ENCODE assay signal across 21 mouse cellular contexts in genomic region chr3:67503878-67504277, GRCm38 (mm10). TPM values are rescaled to one million over a fixed set of nuclear protein-coding genes. Genes with fewer than 3 reads are reported as not detected.
DNase-seq lines count a peak whose midpoint lies in the region; ATAC-seq lines count a peak whose summit lies in the region.
"Had no signal": no experiment of that assay in that cellular context is flagged by ENCODE, and none has a peak within 500 bp of the region (broad histone marks: within the 10 kb centered on the region; RNA-seq: fewer than 3 reads in every experiment).

No protein-coding gene starts in this region.

- H3K9ac ChIP-seq in forebrain, embryonic 14.5 days (ENCODE audit: low read length), result no peak overlapping the region
- H3K9ac ChIP-seq in kidney, embryonic 15.5 days, result no peak overlapping the region
- H3K9ac ChIP-seq: forebrain, embryonic 13.5 days; heart, embryonic 15.5 days; hindbrain, embryonic 14.5 days; liver, embryonic 12.5 days had no signal

- H3K27me3 ChIP-seq in forebrain, embryonic 10.5 days (ENCODE audit: poor library complexity, severe bottlenecking), result peaks cover 9% of the 10 kb centered on the region; the same call in 1 of the 2 replicates
- no peaks in the 10 kb centered on the region for H3K27me3 ChIP-seq in forebrain, embryonic 14.5 days (replicated peaks; ENCODE audit: control insufficient read depth, insufficient read depth, low read length)
- no peaks in the 10 kb centered on the region for H3K27me3 ChIP-seq in kidney, embryonic 15.5 days
- H3K27me3 ChIP-seq: forebrain, embryonic 13.5 days; heart, embryonic 15.5 days; liver, embryonic 12.5 days had no signal

- H3K27ac ChIP-seq in forebrain, embryonic 10.5 days, result no peak overlapping the region
- no peak overlapping the region for H3K27ac ChIP-seq in forebrain, embryonic 14.5 days (ENCODE audit: low read depth, low read length)
- no peak overlapping the region for H3K27ac ChIP-seq in kidney, embryonic 15.5 days
- H3K27ac ChIP-seq: forebrain, embryonic 13.5 days; heart, embryonic 15.5 days; hindbrain, embryonic 14.5 days; liver, embryonic 12.5 days had no signal

- 2% methylated on average over 3 of the region's 3 CpGs for WGBS in forebrain, embryonic 10.5 days
- 0% methylated on average over 3 of the region's 3 CpGs for WGBS in forebrain, embryonic 14.5 days
- 17% methylated on average over 3 of the region's 3 CpGs for WGBS in kidney, embryonic 15.5 days

- H3K4me1 ChIP-seq in forebrain, embryonic 10.5 days, result peaks cover 21% of the 10 kb centered on the region
- H3K4me1 ChIP-seq in forebrain, embryonic 14.5 days (ENCODE audit: control insufficient read depth, insufficient read depth, low read length), result no peaks in the 10 kb centered on the region
- no peaks in the 10 kb centered on the region for H3K4me1 ChIP-seq in kidney, embryonic 15.5 days
- H3K4me1 ChIP-seq: heart, embryonic 15.5 days had no signal

- H3K36me3 ChIP-seq in forebrain, embryonic 10.5 days (replicated peaks), result no peaks in the 10 kb centered on the region
- no peaks in the 10 kb centered on the region for H3K36me3 ChIP-seq in forebrain, embryonic 14.5 days (ENCODE audit: control insufficient read depth, insufficient read depth, low read length)
- no peaks in the 10 kb centered on the region for H3K36me3 ChIP-seq in kidney, embryonic 15.5 days
- H3K36me3 ChIP-seq: heart, embryonic 15.5 days; liver, embryonic 12.5 days had no signal

- H3K4me3 ChIP-seq in forebrain, embryonic 10.5 days, result no peak overlapping the region
- H3K4me3 ChIP-seq in forebrain, embryonic 14.5 days (ENCODE audit: low read depth, low read length), result no peak overlapping the region
- no peak overlapping the region for H3K4me3 ChIP-seq in kidney, embryonic 15.5 days (replicated peaks)
- H3K4me3 ChIP-seq: forebrain, embryonic 13.5 days; heart, embryonic 15.5 days; liver, embryonic 12.5 days had no signal

- no peak overlapping the region for H3K4me2 ChIP-seq in forebrain, embryonic 14.5 days (ENCODE audit: low read length)
- no peak overlapping the region for H3K4me2 ChIP-seq in kidney, embryonic 15.5 days
- H3K4me2 ChIP-seq: forebrain, embryonic 13.5 days; heart, embryonic 15.5 days; hindbrain, embryonic 14.5 days; liver, embryonic 12.5 days had no signal

- ATAC-seq in forebrain, embryonic 14.5 days, result no peak
- no peak for ATAC-seq in kidney, embryonic 15.5 days (replicated peaks; ENCODE audit: low FRiP score)
- ATAC-seq: forebrain, embryonic 13.5 days; liver, embryonic 12.5 days had no signal

- H3K9me3 ChIP-seq in forebrain, embryonic 10.5 days, result 0 out of 2 replicates have a peak, but pooled peaks cover 5% of the 10 kb centered on the region
- H3K9me3 ChIP-seq in forebrain, embryonic 14.5 days (replicated peaks; ENCODE audit: control insufficient read depth, low read length), result no peaks in the 10 kb centered on the region
- no peaks in the 10 kb centered on the region for H3K9me3 ChIP-seq in kidney, embryonic 15.5 days (replicated peaks)
- H3K9me3 ChIP-seq: forebrain, embryonic 13.5 days; heart, embryonic 15.5 days; liver, embryonic 12.5 days had no signal

- peak; percentile 23 for DNase-seq in forebrain, embryonic 10.5 days (ENCODE audit: extremely low spot score, low spot score)
- no peak for DNase-seq in forebrain, embryonic 14.5 days (ENCODE audit: low spot score)
- peak; percentile 47 for DNase-seq in testis, postnatal 10 days (ENCODE audit: low spot score)
- no peak for DNase-seq in testis, postnatal 14 days (ENCODE audit: low spot score)
- DNase-seq in embryo, embryonic 11 days, result peak; percentile 40
- DNase-seq in cerebellum, adult 11 months, result no peak
- DNase-seq in adrenal gland, adult 2 months, result no peak
- DNase-seq: cerebellum, adult 18-20 months; cerebellum, postnatal 14 days; heart, postnatal 4 days; kidney, adult 2 months; kidney, postnatal 10 days; left cerebral cortex, postnatal 4 days; lung, adult 18-20 months; lung, postnatal 10 days had no signal

RNA-seq across cellular contexts. Expression of gene Rarres1, which starts 11.4 kb away (rescaled TPM):
- polyA plus RNA-seq in forebrain, embryonic 10.5 days (2016; fragmentation: Nextera tagmentation; extraction: Ambion mirVana), result 0.23 and 0.42 TPM in 2 replicates
- polyA plus RNA-seq in forebrain, embryonic 14.5 days (2014; fragmentation: Nextera tagmentation; extraction: Ambion mirVana), result 0.77 and 1.1 TPM in 2 replicates
- polyA plus RNA-seq in kidney, embryonic 15.5 days (2015; fragmentation: Nextera tagmentation; extraction: Ambion mirVana), result 2.8 and 3.4 TPM in 2 replicates
- total RNA-seq in adrenal gland, adult 2 months (2021), result under 1 TPM; 0.20 to 0.93 TPM
- 2.1 and 5.4 TPM in 2 replicates for polyA plus RNA-seq in adrenal gland, adult 2 months (2012; rRNA removed)
- total RNA-seq: neutrophil, adult 5-6 weeks had no signal

RNA-seq across cellular contexts. Expression of gene Lxn, which starts 40.2 kb away (rescaled TPM):
- 34.7 and 40.1 TPM in 2 replicates for polyA plus RNA-seq in forebrain, embryonic 10.5 days (2016; fragmentation: Nextera tagmentation; extraction: Ambion mirVana)
- 72.2 and 74.0 TPM in 2 replicates for polyA plus RNA-seq in forebrain, embryonic 14.5 days (2014; fragmentation: Nextera tagmentation; extraction: Ambion mirVana)
- polyA plus RNA-seq in kidney, embryonic 15.5 days (2015; fragmentation: Nextera tagmentation; extraction: Ambion mirVana), result 64.0 and 69.0 TPM in 2 replicates
- total RNA-seq in adrenal gland, adult 2 months (2021), result 10 to 100 TPM in 1 of 2 experiments, 1 to 10 TPM in 1; 7.3 to 16.3 TPM
- polyA plus RNA-seq in adrenal gland, adult 2 months (2012; rRNA removed), result 52.1 and 66.8 TPM in 2 replicates

Comparison
In these comparisons a context has a peak if more than half of its experiments do, and no peak if none do; other contexts are left out.
1. DNase-seq: peak in forebrain, embryonic 10.5 days (single experiment), testis, postnatal 10 days (single experiment) and embryo, embryonic 11 days (single experiment); none in forebrain, embryonic 14.5 days (single experiment), testis, postnatal 14 days (single experiment), cerebellum, adult 11 months (single experiment) and adrenal gland, adult 2 months (single experiment).